Mouse (Mus musculus) spleen, adult 2 months (tissue): ENCODE results near the gene Arid3b. TPM values are rescaled to one million over a fixed set of nuclear protein-coding genes. Genes with fewer than 3 reads are reported as not detected.

ENCODE experiments used
- DNase-seq, 2 experiments: peaks; one replicate each; pipeline versions ENCODE4 v3.0.0 to v3.0.0-alpha.2; 2012 to 2021; ENCODE audit warnings: low spot score in 2 of 2, low read depth in 1 of 2
- H3K27ac ChIP-seq: fragments of 200-500 bp; 2 replicates; pipeline ENCODE4 v1.5.1; 2012; ENCODE audit warnings: low read length, inconsistent platforms; ENCODE audit not compliant: insufficient read depth
- H3K27me3 ChIP-seq: fragments of 200-500 bp; 2 replicates; pipeline ENCODE4 v1.6.1; 2012; ENCODE audit warnings: mild to moderate bottlenecking, moderate library complexity, low read length, inconsistent platforms; ENCODE audit not compliant: control insufficient read depth, insufficient read depth
- H3K36me3 ChIP-seq: fragments of 200-500 bp; 2 replicates; pipeline ENCODE4 v1.6.1; 2012; ENCODE audit warnings: mild to moderate bottlenecking, low read length, inconsistent platforms; ENCODE audit not compliant: control insufficient read depth, insufficient read depth
- H3K4me1 ChIP-seq: fragments of 200-500 bp; 2 replicates; pipeline ENCODE4 v1.6.1; 2011; ENCODE audit warnings: inconsistent platforms; ENCODE audit not compliant: control insufficient read depth, insufficient read depth, insufficient read length
- H3K4me3 ChIP-seq: fragments of 200-500 bp; 2 replicates; pipeline ENCODE4 v1.5.1; 2011; ENCODE audit warnings: mild to moderate bottlenecking, inconsistent platforms; ENCODE audit not compliant: insufficient read depth, insufficient read length; ENCODE audit errors: extremely low read depth
- CTCF ChIP-seq: fragments of 200-500 bp; IDR thresholded peaks from 2 replicates; pipeline ENCODE4 v1.5.1; 2011; ENCODE audit warnings: mild to moderate bottlenecking, inconsistent platforms; ENCODE audit not compliant: insufficient read depth, insufficient read length, insufficient replicate concordance; ENCODE audit errors: extremely low read depth
- POLR2A ChIP-seq: fragments of 200-500 bp; IDR thresholded peaks from 2 replicates; pipeline ENCODE4 v1.6.1; 2011; ENCODE audit warnings: low read depth, low read length, inconsistent platforms
- WGBS: fragments of 180-500 bp; shearing (Covaris S2); methylation state at CpG from one replicate; pipeline ENCODE4 v1.1.7; 2018; 5-methylcytosine and 5-hydroxymethylcytosine counted together
- polyA plus RNA-seq: library from polyadenylated mRNA; depleted of rRNA; stranded (reverse); fragments of >200 nt; gene quantifications from 2 replicates; pipeline ENCODE4 v1.2.3, GENCODE M21; 2012

Arid3b gene
- polyA plus RNA-seq, 1 experiment: 35.2 TPM

- H3K36me3 ChIP-seq: peaks cover 4% of the 10 kb centered on the region
- DNase-seq: no peak
Measured at GRCm38 (mm10) chr9:57814866-57815265, 21.7 kb downstream of the Arid3b start.

GRCm38 (mm10) chr9:57814014-57814413 lies 22.6 kb downstream of the Arid3b start:
- no peak for DNase-seq
- peaks cover 11% of the 10 kb centered on the region for H3K36me3 ChIP-seq
- TF ChIP-seq POLR2A: no peak
- no peak for TF ChIP-seq CTCF
- no peak overlapping the region for H3K27ac ChIP-seq
- WGBS: 19% methylated on average over 1 of the region's 1 CpGs
- no peak overlapping the region for H3K4me3 ChIP-seq
- no peaks in the 10 kb centered on the region for H3K27me3 ChIP-seq
- H3K4me1 ChIP-seq: peaks cover 9% of the 10 kb centered on the region

More at GRCm38 (mm10) chr9:57814866-57815265, 21.7 kb downstream of the Arid3b start:
- WGBS: 83% methylated on average over 3 of the region's 3 CpGs
- TF ChIP-seq POLR2A: no peak
- no peak for TF ChIP-seq CTCF
- Histone ChIP-seq H3K27ac (no peak overlapping the region), H3K4me1 (peaks cover 13% of the 10 kb centered on the region), H3K4me3 (no peak overlapping the region), H3K27me3 (no peaks in the 10 kb centered on the region)

- 90% methylated on average over 8 of the region's 8 CpGs for WGBS
- Histone ChIP-seq H3K27me3 (no peaks in the 10 kb centered on the region), H3K36me3 (peaks cover 21% of the 10 kb centered on the region), H3K4me1 (peaks cover 6% of the 10 kb centered on the region), H3K27ac (no peak overlapping the region), H3K4me3 (no peak overlapping the region)
- DNase-seq: no peak
- TF ChIP-seq POLR2A: no peak
- TF ChIP-seq CTCF: no peak
Measured at GRCm38 (mm10) chr9:57811793-57812733, 24.5 kb downstream of the Arid3b start.

- Histone ChIP-seq H3K4me3 (no peak overlapping the region), H3K4me1 (peaks cover 10% of the 10 kb centered on the region), H3K27ac (no peak overlapping the region), H3K36me3 (peaks cover 21% of the 10 kb centered on the region), H3K27me3 (no peaks in the 10 kb centered on the region)
- TF ChIP-seq CTCF (no peak), POLR2A (no peak)
- WGBS: 91% methylated on average over 3 of the region's 3 CpGs
- DNase-seq: no peak
Measured at GRCm38 (mm10) chr9:57810691-57811090, 25.9 kb downstream of the Arid3b start.

GRCm38 (mm10) chr9:57808771-57809310 lies 27.8 kb downstream of the Arid3b start:
- WGBS: 93% methylated on average over 5 of the region's 5 CpGs
- no peak overlapping the region for H3K4me3 ChIP-seq
- H3K4me1 ChIP-seq: peaks cover 7% of the 10 kb centered on the region; the same call in 1 of the 2 replicates
- H3K27ac ChIP-seq: no peak overlapping the region
- DNase-seq: no peak
- peaks cover 25% of the 10 kb centered on the region for H3K36me3 ChIP-seq
- no peak for TF ChIP-seq CTCF
- TF ChIP-seq POLR2A: no peak
- no peaks in the 10 kb centered on the region for H3K27me3 ChIP-seq

GRCm38 (mm10) chr9:57807174-57807651 lies 29.4 kb downstream of the Arid3b start:
- DNase-seq: no peak
- H3K27ac ChIP-seq: no peak overlapping the region
- H3K36me3 ChIP-seq: peaks cover 27% of the 10 kb centered on the region
- 88% methylated on average over 4 of the region's 4 CpGs for WGBS
- no peaks in the 10 kb centered on the region for H3K27me3 ChIP-seq
- peaks cover 3% of the 10 kb centered on the region; the same call in 1 of the 2 replicates for H3K4me1 ChIP-seq
- no peak for TF ChIP-seq CTCF
- TF ChIP-seq POLR2A: no peak
- H3K4me3 ChIP-seq: no peak overlapping the region

- no peak for TF ChIP-seq CTCF
- no peak for TF ChIP-seq POLR2A
- H3K27ac ChIP-seq: no peak overlapping the region
- peaks cover 3% of the 10 kb centered on the region; the same call in 1 of the 2 replicates for H3K4me1 ChIP-seq
- no peak for DNase-seq
- H3K36me3 ChIP-seq: peaks cover 27% of the 10 kb centered on the region
- WGBS: 21% methylated on average over 1 of the region's 1 CpGs
- no peaks in the 10 kb centered on the region for H3K27me3 ChIP-seq
- no peak overlapping the region for H3K4me3 ChIP-seq
Measured at GRCm38 (mm10) chr9:57806066-57806481, 30.5 kb downstream of the Arid3b start.
